Mouse (Mus musculus) liver, embryonic 14.5 days (tissue): ENCODE data around the gene Ankib1.

Source experiments
- CTCF ChIP-seq: IDR thresholded peaks from 2 replicates; pipeline ENCODE4 v1.5.1; 2016; ENCODE audit warnings: antibody characterized with exemption, low read depth, control low read depth
- EP300 ChIP-seq: IDR thresholded peaks from 2 replicates; pipeline ENCODE4 v1.6.1; 2016; ENCODE audit warnings: antibody characterized with exemption, low read depth

- no peak for TF ChIP-seq CTCF
- no peak for TF ChIP-seq EP300
These were observed 77.2 kb downstream of the Ankib1 start for GRCm38 (mm10) chr5:3725491-3725890.
